Mouse (Mus musculus): ENCODE results near the gene Slco3a1. TPM values are rescaled to one million over a fixed set of nuclear protein-coding genes. Genes with fewer than 3 reads are reported as not detected.

Slco3a1 gene
- polyA plus RNA-seq, 1 experiment from 2014 or later: 7.0 TPM

DNA sequence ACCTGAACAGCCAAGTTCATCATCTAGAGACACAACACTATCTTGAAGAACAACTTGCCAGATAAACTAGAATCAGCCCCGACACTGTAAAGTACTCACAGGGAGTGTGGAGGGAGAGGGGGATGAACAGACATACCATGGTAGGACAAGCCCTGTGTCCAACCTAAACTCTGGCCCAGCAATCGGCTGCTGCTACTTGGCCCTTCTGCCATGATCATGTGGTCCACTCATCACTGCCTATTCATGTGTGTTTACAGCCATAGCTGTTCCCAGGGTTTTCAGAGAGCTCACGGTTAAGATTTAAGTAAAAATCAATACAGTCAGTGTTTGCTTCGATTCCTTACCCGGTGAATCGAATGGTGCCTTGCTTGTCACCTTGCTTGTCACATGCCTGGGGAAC, 7.9 kb downstream of the Slco3a1 start:
- peaks cover 9% of the 10 kb centered on the region for H3K4me1 ChIP-seq
- peaks cover 11% of the 10 kb centered on the region for H3K27me3 ChIP-seq (ENCODE audit: low read depth, poor library complexity, severe bottlenecking)
- no peak for DNase-seq (ENCODE audit: low spot score)
- H3K4me3 ChIP-seq: no peak overlapping the region
- H3K36me3 ChIP-seq: no peaks in the 10 kb centered on the region
- no peak overlapping the region for H3K27ac ChIP-seq (replicated peaks)
- 89% methylated on average over 6 of the region's 6 CpGs for WGBS
- no peaks in the 10 kb centered on the region for H3K9me3 ChIP-seq (replicated peaks)

DNA sequence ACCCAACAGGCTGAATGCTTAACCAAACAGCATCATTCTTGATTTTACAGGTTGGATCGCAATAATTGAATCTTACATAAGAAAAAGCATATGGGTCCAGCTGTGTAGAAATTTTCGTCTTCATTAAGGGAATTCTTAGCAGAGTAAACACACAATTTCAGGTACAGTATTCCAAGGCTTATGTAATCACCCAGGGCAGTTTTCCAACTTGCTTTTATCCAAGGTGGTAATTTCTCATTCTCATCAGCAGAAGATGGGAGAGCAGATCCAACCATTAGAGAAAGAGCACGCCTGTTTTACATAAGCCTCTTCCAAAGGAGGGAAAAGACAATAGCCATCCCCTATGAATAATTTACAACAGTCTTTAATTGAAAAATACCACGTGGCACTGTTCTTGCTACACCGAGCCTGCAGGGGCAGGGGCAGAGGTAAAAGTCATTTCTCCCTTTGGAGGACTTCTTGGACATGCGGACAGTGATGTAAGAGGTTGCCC, 9.0 kb downstream of the Slco3a1 start:
- no peaks in the 10 kb centered on the region for H3K27me3 ChIP-seq (ENCODE audit: low read depth, poor library complexity, severe bottlenecking)
- H3K4me3 ChIP-seq: no peak overlapping the region
- no peak for DNase-seq (ENCODE audit: low spot score)
- no peaks in the 10 kb centered on the region for H3K9me3 ChIP-seq (replicated peaks)
- no peaks in the 10 kb centered on the region for H3K36me3 ChIP-seq
- no peak overlapping the region for H3K27ac ChIP-seq (replicated peaks)
- WGBS: 82% methylated on average over 6 of the region's 6 CpGs
- H3K4me1 ChIP-seq: peaks cover 4% of the 10 kb centered on the region

DNA sequence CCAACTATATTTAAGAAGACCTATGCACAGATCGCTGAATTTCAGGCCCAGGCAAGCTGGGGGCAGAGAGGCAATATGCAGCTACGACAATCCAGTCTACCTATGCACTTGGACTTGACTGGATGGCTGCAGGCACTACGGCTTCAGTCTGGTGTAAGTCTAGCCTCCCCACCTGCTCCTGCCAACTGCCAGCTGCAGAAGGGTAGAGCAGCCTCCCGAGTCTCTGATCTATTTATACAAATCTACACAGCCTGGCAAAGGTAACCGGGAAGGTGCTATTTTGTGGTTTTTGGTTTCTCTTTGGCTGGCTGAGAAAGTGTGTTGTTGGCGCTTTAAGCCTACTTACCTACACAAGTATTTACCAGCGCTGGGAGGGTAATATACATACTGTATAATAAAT, 10.3 kb downstream of the Slco3a1 start:
- no peaks in the 10 kb centered on the region for H3K4me1 ChIP-seq
- H3K27ac ChIP-seq (replicated peaks): no peak overlapping the region
- H3K36me3 ChIP-seq: no peaks in the 10 kb centered on the region
- 90% methylated on average over 7 of the region's 7 CpGs for WGBS
- no peak overlapping the region for H3K4me3 ChIP-seq
- no peaks in the 10 kb centered on the region for H3K27me3 ChIP-seq (ENCODE audit: low read depth, poor library complexity, severe bottlenecking)
- no peaks in the 10 kb centered on the region for H3K9me3 ChIP-seq (replicated peaks)
- DNase-seq (ENCODE audit: low spot score): no peak

DNA sequence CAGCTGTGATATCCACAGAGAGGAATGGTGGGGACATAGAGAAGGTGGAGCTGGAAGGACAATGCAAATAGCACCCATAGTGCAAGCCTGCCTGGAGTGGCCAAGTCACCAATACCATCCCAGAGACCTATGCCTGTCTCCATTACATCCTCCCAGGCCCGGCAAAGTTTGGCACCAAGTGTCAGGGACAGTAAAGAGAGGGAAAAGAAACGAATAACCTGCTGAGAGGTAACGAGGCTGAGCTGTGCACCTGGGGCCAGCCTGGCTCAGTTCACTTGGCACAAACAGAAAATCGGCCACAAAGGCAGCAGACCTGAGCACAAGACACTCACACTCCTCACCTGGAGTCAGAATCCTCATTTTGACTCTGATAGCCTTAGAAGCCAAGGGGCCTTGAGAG, 12.6 kb downstream of the Slco3a1 start:
- H3K4me1 ChIP-seq: no peaks in the 10 kb centered on the region
- DNase-seq (ENCODE audit: low spot score): no peak
- no peaks in the 10 kb centered on the region for H3K36me3 ChIP-seq
- no peak overlapping the region for H3K4me3 ChIP-seq
- WGBS: 75% methylated on average over 4 of the region's 4 CpGs
- no peaks in the 10 kb centered on the region for H3K27me3 ChIP-seq (ENCODE audit: low read depth, poor library complexity, severe bottlenecking)
- H3K9me3 ChIP-seq (replicated peaks): no peaks in the 10 kb centered on the region
- H3K27ac ChIP-seq (replicated peaks): no peak overlapping the region

DNA sequence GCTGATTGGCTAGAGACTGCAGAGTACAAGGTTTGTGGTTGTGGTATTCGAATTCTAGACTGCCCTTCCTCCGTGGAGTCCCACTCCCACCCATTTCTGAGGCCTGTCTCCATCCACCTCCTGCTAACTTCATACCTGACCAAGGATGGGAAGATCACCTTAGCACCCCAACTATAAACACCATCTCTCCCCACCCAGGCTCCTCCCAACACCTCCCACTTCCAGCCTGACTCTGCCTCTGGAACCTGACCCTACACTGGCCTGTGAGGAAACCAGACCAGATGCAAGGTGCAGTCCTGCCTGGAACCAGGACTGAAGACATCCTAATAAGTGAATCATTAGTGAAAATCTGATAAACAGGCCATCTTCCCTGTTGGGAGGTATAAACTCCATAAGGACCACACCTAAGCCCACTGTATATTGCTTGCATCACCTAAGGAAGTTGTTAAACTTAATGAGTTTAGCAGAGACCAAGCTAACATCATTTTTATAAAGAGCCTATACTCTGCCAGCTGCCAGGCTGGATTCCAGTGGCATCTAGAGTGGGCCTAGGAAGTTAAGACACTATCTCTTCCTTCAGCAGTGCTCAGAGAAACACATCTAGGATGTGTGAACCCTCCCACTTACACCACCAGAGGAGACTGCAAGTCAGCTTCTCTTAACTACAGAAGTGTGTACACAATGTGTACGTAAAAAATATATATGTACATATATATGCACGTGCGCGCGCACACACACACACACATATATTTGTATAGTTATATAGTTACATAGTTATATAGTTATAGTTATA, 13.5 kb downstream of the Slco3a1 start:
- no peak overlapping the region for H3K4me3 ChIP-seq
- no peak overlapping the region for H3K27ac ChIP-seq (replicated peaks)
- no peaks in the 10 kb centered on the region for H3K9me3 ChIP-seq (replicated peaks)
- H3K4me1 ChIP-seq: no peaks in the 10 kb centered on the region
- WGBS: 98% methylated on average over 7 of the region's 7 CpGs
- H3K27me3 ChIP-seq (ENCODE audit: low read depth, poor library complexity, severe bottlenecking): no peaks in the 10 kb centered on the region
- DNase-seq (ENCODE audit: low spot score): no peak
- H3K36me3 ChIP-seq: no peaks in the 10 kb centered on the region

DNA sequence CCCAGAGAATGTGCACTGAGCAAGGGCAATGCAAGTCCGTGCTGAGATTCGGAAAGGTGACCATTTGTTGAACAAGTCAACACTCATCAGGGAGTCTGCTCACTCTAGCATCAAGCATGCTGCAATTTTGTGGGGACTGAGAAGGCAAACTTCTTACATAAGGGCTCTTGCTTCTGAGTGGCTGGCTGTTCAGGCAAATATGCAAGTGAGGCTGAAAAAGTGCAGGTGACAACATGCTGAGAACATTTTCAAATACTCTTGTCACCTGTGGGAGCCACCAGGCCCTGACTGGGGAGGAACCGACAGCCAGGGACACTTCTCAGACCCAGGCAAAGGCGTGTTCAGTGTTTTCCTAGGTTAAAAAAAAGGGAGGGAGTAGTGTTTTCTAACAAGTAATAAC, 18.4 kb downstream of the Slco3a1 start:
- Histone ChIP-seq H3K27ac (replicated peaks) (no peak overlapping the region), H3K9me3 (replicated peaks) (no peaks in the 10 kb centered on the region), H3K27me3 (ENCODE audit: low read depth, poor library complexity, severe bottlenecking) (0 out of 2 replicates have a peak, but pooled peaks cover 5% of the 10 kb centered on the region), H3K36me3 (no peaks in the 10 kb centered on the region), H3K4me1 (no peaks in the 10 kb centered on the region), H3K4me3 (no peak overlapping the region)
- DNase-seq (ENCODE audit: low spot score): no peak
- 89% methylated on average over 4 of the region's 4 CpGs for WGBS

DNA sequence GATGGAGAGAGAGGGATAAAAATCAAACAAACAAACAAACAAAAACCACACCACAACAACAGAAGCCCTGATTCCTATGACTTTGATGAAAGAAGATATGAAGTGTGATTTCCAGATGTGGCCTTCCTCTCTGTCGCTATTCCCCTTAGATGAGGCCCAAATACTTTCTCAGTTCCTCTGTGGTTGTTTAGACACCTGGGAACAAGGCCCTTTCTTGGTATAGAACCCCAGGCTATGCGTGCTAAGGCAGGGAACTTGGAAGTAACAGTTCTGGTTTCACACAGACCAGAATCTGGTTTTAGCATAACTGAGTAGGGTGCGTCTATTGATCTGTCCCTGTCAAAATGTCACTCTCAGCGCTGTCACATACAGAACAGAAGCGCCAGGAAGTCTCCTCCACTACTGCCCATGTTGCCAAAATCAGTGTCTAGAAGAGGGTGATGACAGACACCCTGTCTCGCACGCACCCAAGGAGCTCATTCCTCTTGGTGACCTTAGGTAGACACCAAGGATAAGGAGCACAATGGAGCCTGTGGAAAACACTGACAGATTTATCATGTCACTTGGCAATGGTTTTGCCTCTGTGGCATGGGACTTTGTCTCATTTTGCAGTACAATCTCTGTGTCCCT, 23.0 kb downstream of the Slco3a1 start:
- Histone ChIP-seq H3K27ac (replicated peaks) (no peak overlapping the region), H3K4me3 (no peak overlapping the region), H3K9me3 (replicated peaks) (no peaks in the 10 kb centered on the region), H3K27me3 (ENCODE audit: low read depth, poor library complexity, severe bottlenecking) (peaks cover 7% of the 10 kb centered on the region), H3K36me3 (no peaks in the 10 kb centered on the region), H3K4me1 (peaks cover 19% of the 10 kb centered on the region)
- 88% methylated on average over 7 of the region's 7 CpGs for WGBS
- DNase-seq (ENCODE audit: low spot score): no peak

DNA sequence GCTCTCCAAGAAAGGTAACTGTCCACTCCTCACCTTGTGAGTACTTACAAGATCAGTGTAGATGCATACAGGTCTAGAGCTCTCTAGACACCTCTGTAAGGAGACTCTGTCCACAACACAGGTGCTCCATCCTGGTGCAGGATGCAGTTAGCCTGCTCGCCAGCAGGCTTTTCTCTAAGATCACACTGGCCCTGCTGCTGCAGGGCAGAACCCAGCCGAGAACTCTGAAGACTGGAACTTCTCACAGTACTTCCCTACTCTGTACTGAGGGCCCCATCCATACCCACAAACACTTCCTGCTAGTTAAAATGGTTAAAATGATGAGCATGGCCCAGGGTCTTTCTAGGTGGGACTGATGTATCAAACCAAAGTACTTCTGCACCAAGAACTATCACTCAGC, 24.7 kb downstream of the Slco3a1 start:
- H3K36me3 ChIP-seq: no peaks in the 10 kb centered on the region
- no peak overlapping the region for H3K27ac ChIP-seq (replicated peaks)
- peaks cover 19% of the 10 kb centered on the region for H3K4me1 ChIP-seq
- no peaks in the 10 kb centered on the region for H3K9me3 ChIP-seq (replicated peaks)
- WGBS: 85% methylated on average over 2 of the region's 2 CpGs
- no peak for DNase-seq (ENCODE audit: low spot score)
- peaks cover 19% of the 10 kb centered on the region for H3K27me3 ChIP-seq (ENCODE audit: low read depth, poor library complexity, severe bottlenecking)
- H3K4me3 ChIP-seq: no peak overlapping the region

DNA sequence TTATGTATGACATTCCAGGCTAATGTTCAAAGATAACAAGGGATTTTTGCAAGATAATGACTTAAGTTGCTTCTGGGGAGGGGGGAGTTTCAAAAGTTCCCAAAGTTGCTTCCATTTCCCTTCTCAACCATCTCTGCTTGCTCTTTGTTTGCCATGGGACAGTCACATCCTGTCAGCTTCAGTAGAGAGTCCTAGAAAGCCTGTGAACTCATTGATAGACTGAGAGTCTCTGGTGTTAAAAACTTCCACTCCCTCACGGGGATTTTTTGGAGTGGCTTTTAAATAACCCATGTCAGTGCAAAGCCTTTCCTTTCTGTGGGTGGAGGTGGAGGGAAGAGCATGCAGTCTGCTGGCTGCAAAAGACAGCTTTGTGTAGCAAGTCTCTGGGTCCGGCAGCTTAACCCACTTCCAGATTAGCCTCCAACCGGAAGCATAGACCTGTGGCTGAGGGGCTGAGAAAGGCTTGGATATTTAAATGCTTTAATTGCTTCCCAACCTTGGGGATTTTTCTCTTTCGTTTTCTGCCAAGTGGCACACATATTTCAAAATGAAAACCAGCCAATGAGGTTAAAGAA, 25.3 kb downstream of the Slco3a1 start:
- Histone ChIP-seq H3K27me3 (ENCODE audit: low read depth, poor library complexity, severe bottlenecking) (peaks cover 21% of the 10 kb centered on the region), H3K27ac (replicated peaks) (no peak overlapping the region), H3K36me3 (no peaks in the 10 kb centered on the region), H3K4me3 (no peak overlapping the region), H3K9me3 (replicated peaks) (no peaks in the 10 kb centered on the region), H3K4me1 (peaks cover 21% of the 10 kb centered on the region)
- DNase-seq (ENCODE audit: low spot score): no peak
- 59% methylated on average over 4 of the region's 4 CpGs for WGBS

DNA sequence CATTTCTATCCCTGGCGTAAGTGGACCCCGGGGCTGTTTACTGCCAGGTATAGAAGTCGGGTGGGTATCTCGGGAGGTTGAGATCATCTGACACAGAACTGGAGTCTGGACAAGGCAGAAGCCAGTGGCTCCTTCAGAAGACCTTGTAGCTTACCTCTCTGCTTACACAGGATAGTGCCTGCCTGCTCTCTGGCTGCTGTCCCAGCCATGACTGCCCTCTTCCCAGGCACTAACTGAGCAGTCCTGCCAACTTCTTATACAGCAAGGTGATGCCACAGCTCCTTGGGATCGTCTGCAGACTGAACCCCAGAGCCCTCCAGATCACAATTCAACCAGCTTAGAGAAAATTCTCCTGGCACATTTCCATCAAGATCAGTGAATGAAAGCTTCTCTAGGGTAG, 26.4 kb downstream of the Slco3a1 start:
- peaks cover 24% of the 10 kb centered on the region for H3K4me1 ChIP-seq
- H3K4me3 ChIP-seq: no peak overlapping the region
- H3K9me3 ChIP-seq (replicated peaks): no peaks in the 10 kb centered on the region

DNA sequence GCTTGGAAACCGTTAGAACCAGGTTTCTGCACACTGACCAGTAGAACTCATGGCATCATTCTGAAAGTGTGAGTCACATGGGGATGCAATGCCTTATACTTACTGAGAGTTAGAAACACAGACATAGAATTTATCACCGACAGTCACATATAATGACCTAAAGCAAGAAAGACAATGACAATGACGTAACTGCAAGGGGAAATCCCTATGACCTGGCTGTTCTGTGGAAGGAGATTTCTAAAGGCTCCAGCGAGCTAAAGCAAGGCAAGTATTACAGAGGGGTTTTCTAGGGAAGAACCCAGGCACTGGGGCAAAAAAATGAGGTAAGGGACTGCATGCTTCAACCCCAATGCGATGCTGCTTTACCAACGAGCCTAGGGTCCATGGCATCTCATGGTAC, 26.9 kb downstream of the Slco3a1 start:
- Histone ChIP-seq H3K27ac (replicated peaks) (no peak overlapping the region), H3K4me3 (no peak overlapping the region), H3K9me3 (replicated peaks) (no peaks in the 10 kb centered on the region), H3K4me1 (peaks cover 29% of the 10 kb centered on the region), H3K27me3 (ENCODE audit: low read depth, poor library complexity, severe bottlenecking) (peaks cover 24% of the 10 kb centered on the region), H3K36me3 (no peaks in the 10 kb centered on the region)
- 91% methylated on average over 6 of the region's 6 CpGs for WGBS
- DNase-seq (ENCODE audit: low spot score): no peak

More for the DNA sequence above, 26.4 kb downstream of the Slco3a1 start:
- Histone ChIP-seq H3K27me3 (ENCODE audit: low read depth, poor library complexity, severe bottlenecking) (peaks cover 24% of the 10 kb centered on the region), H3K27ac (replicated peaks) (no peak overlapping the region; the same call in 1 of the 2 replicates), H3K36me3 (no peaks in the 10 kb centered on the region)
- 89% methylated on average over 5 of the region's 5 CpGs for WGBS
- DNase-seq (ENCODE audit: low spot score): no peak

DNA sequence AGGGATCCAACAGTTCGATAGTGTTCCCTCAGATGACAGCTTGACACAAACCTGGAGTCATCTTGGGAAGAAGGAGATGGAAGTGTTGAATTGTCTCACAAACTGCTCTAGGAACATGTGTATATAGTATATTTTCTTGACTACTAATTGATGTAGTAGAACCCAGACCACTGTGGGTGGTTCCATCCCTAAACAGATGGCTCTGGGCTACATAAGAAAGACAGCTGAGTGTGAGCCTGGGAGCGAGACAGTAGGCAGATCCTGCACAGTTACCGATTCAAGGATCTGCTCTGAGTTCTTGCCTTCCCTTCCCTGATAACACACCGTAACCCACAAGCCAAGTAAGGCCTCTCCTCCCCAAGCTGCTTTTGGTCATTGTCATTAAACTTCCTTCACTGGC, 28.6 kb downstream of the Slco3a1 start:
- H3K4me1 ChIP-seq: peaks cover 32% of the 10 kb centered on the region
- H3K36me3 ChIP-seq: no peaks in the 10 kb centered on the region
- no peak overlapping the region for H3K4me3 ChIP-seq
- WGBS: 91% methylated on average over 4 of the region's 4 CpGs
- DNase-seq (ENCODE audit: low spot score): no peak
- no peak overlapping the region for H3K27ac ChIP-seq (replicated peaks)
- H3K9me3 ChIP-seq (replicated peaks): no peaks in the 10 kb centered on the region
- peaks cover 19% of the 10 kb centered on the region for H3K27me3 ChIP-seq (ENCODE audit: low read depth, poor library complexity, severe bottlenecking)

DNA sequence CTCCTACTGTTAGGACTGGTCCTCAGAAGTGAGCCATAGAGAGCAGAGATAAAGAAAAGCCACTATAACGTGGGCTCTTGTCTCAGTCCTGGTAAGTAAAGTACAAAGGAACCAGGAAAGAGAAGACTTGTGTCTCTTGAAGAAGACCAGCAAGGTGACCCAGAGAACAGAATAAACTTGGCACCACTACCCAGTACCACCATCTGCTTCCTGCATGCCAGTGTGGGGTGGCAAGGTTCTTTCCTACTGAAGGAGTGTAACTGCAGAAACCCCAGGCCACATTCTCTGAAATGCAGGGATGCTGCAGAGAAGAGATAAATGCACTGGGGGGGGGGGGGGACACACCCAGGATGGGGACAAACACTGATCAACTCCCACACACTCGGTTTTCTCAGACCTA, 29.0 kb downstream of the Slco3a1 start:
- no peak for DNase-seq (ENCODE audit: low spot score)
- Histone ChIP-seq H3K27ac (replicated peaks) (no peak overlapping the region), H3K4me1 (peaks cover 32% of the 10 kb centered on the region), H3K27me3 (ENCODE audit: low read depth, poor library complexity, severe bottlenecking) (peaks cover 19% of the 10 kb centered on the region), H3K36me3 (no peaks in the 10 kb centered on the region), H3K4me3 (no peak overlapping the region), H3K9me3 (replicated peaks) (no peaks in the 10 kb centered on the region)
- 82% methylated on average over 2 of the region's 2 CpGs for WGBS

Measured in midbrain, embryonic 10.5 days (tissue).